Mouse (Mus musculus) right cerebral cortex, postnatal 4 days (tissue): ENCODE measurements around the gene Zfp687.
A peak's percentile ranks its signal among the peaks of the same experiment; 100 is the strongest.

Experiments
- DNase-seq: peaks from one replicate; pipeline ENCODE4 v3.0.0-alpha.2; 2022

Gene Zfp687

DNA sequence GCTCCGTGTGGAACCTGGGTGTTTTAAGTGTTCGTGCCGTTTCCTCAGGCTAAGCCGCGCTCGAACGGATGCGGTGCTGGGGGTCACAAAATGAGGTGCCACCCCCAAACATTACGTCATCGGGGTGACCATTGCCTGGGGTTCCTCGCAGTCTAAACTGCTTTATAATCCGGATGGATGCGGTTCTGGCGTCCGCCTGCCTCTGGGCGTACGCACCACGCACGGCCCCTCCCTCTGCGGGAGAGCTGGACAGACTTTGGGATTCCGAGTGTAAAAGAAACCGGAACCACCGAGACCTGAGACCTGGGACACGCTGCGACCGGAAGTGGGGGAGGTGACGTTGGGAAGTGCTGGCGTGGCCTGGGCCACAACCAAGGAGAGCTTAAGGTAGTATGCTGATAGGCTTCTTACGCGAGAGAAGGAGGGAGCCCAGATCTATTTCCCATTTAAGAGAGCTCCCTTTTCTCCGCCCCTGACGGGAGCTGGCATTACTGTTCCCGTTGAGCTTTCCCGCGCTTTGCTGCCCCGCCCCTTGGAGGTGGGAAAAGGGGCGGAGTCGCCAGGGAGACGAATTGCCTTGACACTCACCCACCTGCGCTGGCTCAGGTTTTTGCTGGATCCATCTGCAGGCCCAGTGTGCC lies 763 bp upstream of the Zfp687 start:
- DNase-seq: peak; percentile 79

GRCm38 (mm10) chr3:95014428-95015151 lies 658 bp downstream of the Zfp687 start:
- no peak for DNase-seq

DNA sequence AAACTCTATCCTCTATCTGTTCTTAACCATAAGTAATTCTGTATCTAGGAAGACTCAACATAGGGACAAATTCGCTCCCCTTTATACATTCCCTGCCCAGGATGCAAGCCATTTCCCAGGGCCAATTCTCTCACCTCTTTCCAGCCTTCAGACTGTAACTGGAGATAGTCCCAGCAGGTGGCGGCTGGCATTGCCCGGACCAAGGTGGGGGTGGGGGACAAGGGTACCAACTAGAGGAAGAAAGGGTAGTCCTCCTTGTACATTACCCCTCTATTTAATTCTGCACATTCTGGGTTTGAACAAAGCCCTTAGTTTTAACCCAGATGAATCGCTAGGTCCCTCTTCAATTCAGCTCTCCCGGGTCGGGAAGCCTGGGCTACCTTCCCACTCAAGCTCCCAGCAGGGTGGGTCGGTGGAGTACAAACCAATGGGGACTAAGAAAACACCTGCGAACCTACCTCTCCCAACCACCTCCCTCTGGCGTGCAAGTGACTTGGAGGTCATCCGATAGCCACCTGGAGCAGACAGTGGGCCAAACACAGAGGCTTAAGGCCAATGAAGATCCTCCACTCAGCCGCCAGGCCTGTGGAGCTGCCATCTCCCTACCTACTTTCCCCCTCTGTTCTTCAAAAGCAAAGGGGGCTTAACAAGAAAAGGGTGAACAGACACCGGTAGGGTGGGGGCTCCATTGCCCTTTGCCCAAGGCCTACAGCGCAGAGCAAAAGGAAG lies 1.4 kb downstream of the Zfp687 start:
- DNase-seq: no peak

DNA sequence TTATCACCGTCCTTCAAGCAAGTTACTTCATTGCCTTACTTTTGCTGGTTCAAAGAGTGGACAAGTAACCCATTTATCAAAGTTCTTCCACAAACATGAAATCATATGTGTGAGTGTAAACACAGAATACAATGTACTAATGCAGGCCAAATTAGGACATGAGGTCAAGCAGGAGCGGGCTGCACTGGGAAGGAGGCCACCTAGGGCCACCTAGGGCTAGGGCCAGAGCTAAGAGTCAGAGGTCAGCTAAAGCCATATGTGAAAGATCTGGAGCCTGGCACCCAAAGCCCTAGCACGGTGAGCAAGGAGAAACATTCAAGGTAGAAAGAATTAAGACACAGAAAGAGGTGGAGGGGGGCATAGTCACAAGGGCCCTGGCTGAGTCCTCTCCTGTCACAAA lies 2.3 kb downstream of the Zfp687 start:
- DNase-seq: no peak

DNA sequence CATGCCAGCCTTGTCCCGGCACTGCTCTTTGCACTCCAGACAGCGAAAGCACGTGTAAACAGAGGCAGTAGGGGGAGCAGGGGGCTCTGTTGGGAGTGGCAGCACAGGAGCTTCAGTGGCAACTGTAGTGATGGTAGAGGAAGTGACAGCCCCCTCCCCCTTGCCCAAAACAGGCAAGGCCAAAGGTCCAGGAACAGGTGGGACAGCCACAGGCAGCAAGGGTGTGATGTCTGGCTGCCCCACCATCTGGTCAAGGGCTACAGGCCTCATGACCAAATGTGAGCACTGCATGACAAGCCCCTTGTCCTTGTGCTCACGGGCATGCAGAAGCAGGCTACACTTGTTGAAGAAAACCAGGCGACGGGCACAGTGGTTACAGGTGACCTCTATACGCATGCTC lies 4.9 kb downstream of the Zfp687 start:
- DNase-seq: no peak

DNA sequence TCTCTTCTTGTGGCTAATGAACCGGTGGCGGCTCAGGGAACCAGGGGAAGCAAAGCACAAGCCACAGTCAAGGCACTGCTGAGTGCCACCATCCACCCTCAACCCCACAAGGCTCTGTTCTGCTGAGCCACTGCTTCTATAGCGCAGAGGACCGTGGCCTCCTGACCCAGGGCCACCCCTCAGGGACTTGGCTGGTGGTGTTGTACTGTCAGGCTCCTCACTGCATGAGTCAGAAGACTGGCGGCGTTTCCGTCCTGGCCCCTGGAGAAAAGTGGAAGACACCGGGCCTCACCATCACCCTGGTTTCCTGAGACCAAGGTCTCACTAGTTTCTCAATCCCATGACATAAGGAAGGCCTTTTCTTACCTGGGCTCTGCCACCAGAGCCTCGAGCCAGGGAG lies 7.5 kb downstream of the Zfp687 start:
- DNase-seq: no peak

DNA sequence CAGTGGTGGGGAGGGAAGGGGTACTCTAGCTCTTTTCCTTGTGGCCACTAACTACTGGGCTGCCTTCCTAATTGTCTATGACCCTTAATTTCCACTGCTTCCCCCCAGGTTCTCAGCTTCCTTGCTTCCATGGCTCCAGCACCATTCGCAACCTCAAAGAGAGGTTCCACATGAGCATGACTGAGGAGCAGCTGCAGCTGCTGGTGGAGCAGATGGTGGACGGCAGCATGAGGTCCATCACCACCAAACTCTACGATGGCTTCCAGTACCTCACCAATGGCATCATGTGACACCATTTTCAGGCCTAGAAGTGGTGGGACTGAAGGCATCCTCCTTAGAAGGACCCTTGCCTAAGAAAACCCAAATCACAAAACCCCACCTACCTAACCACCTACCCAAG lies 9.6 kb downstream of the Zfp687 start:
- DNase-seq: no peak

- DNase-seq: no peak
These were observed 12.0 kb downstream of the Zfp687 start for GRCm38 (mm10) chr3:95003273-95003672.

DNA sequence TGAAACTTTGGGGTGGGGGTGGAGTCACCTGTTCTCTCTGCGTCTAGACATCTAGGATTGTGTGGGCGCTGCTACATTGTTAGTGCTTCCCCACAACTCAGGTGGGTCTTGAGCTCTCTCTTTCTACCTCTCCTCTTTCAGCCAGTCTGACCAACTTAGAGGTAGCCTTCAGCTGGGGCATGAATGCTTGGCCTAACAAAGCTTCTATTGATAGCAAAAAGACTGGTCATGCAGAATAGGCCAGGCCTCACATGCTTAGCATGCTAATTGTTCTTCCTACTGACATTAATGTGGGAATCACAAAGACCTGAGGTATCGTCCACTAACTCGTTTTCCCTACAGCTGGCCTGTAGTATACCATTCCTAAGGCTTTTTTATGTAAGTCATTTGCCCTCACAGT lies 12.7 kb downstream of the Zfp687 start:
- DNase-seq: no peak

DNA sequence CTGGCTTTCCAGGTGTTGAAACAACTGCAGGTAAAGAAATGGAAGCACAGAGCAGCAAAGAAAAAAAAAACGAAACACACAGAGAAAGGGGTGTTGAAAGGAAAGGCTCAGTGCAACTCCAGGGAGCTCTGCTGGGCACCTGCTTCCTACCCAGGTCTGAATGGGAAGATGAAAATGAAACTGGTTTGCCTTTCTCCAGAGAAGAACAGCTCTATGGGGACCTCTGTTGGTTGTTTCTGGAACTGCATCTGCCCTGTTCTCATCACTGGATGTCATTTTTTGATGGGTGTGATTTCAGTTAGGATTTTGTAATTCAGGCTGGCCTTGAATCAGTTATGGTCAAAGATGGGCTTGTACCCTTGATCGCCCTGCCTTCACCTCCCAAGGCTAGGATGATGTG lies 18.3 kb downstream of the Zfp687 start:
- DNase-seq: peak; percentile 93

GRCm38 (mm10) chr3:94989159-94989761 lies 26.0 kb downstream of the Zfp687 start:
- DNase-seq: no peak

DNA sequence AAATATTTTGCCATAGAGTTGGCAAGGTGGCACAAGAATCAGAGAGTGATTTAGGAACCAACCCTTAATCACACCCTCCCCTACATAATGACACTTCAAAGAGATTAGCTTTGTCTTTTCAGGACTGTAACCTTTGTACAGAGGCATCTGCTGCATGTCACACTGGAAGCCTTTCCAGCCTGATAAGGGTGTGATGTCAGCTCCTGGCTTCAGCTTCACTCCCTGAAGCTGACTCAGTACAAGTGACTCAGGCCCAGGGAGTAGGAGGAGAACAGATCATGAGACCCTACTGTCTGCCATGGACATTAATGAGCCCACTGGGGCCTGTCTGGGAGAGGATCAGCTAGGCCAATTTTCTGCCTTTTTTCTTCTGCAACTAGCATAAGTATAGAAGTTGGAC lies 27.7 kb downstream of the Zfp687 start:
- DNase-seq: no peak

DNA sequence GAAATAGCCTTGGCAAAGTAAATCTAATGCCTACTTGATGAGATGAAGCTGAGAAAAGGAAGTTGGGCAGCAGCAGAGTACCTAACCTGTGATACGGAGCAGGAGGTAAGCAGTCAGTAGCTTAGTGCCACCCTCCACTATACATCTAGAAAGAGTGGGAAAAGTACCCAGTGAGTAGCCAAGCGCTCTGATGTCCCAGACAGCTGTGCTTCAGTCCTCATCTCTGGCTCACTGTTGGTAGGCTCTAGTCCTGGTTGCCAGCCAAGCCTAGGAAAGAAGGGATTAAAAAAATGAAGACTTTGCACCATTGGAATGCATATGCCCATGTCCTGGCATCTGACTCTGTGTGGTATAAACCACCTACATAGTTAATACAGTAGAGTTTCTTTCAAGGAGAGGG lies 29.7 kb downstream of the Zfp687 start:
- no peak for DNase-seq

DNA sequence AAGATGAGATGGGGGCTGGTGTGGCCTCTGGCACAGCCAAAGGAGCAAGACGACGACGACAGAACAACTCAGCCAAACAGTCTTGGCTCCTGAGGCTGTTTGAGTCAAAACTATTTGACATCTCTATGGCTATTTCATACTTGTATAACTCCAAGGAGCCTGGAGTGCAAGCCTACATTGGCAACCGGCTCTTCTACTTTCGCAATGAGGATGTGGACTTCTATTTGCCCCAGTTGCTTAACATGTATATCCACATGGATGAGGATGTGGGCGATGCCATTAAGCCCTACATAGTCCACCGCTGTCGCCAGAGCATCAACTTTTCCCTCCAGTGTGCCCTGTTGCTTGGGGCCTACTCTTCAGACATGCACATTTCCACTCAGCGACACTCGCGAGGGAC lies 30.9 kb downstream of the Zfp687 start:
- no peak for DNase-seq

DNA sequence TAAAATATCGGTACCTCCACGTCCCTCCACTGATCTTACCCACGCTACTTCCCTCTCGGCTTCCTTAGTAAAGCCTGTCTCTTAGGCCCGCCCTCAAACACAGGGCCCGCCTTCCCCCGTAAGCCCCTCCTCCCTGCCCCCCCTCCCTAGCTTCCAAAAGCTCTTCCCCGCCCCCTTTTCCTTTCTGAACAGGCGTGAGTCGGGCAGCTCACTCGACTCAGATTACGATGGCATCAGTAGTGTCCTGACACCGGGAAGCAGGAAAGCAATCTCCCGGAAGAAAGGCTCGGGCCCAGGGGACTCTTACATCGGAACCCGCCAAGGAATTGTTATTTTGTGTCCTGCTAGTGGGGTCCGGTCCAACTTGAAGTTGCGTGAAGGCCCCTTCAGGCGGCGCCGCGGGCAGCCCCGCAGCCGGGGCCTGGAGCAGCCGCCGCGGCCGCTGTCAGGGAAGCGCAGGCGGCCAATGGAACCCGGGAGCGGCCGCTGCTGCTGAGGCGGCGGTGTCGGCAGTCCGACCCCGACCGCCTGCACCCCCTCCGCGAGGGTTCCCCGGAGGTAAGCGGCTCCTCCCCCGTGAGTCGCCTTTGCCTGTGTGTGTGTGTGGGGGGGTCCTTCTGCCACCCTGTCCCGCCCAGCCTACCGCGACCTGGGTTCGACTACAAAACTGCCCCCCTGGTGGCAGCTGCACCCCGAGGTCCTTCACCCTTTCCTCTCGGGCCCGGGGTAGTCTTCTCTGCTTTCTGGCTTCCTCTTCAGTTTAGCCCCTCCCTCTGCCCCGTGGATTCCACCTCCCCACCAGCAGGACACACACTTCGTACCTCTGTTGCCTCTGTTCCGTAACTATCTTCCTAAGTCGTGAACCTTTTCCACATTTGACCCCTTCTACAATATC lies 40.5 kb downstream of the Zfp687 start, which contains the start of gene Pi4kb:
Gene Pi4kb, plus strand, starts transcription at position 204 of the 895 bp plus-strand sequence.
- peak; percentile 72 for DNase-seq

DNA sequence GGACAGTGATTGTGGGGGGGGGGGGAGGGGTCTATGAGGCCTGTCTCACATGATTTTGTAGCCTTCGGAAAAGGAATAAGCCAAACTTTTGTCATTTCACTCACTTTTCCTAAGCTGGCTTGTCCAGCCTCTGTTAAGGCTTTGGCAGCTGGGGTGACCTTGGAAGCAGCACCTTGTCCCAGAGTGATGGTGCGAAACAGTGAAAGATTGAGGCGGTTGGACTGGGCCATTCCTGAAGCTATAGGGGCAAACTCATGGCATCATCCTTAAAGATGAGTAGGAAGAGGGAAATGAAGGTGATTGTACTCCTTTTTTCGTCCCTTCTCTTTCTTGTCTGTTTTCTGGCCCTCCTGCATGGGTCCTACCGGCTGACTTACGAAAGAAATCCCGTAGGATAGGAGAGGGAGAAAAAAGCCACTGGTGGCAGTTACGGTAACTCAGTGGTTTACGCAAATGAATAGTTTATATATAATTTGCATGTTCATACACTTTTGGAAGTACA lies 41.2 kb downstream of the Zfp687 start:
- no peak for DNase-seq

GRCm38 (mm10) chr3:94973620-94974019 lies 41.6 kb downstream of the Zfp687 start:
- DNase-seq: no peak

DNA sequence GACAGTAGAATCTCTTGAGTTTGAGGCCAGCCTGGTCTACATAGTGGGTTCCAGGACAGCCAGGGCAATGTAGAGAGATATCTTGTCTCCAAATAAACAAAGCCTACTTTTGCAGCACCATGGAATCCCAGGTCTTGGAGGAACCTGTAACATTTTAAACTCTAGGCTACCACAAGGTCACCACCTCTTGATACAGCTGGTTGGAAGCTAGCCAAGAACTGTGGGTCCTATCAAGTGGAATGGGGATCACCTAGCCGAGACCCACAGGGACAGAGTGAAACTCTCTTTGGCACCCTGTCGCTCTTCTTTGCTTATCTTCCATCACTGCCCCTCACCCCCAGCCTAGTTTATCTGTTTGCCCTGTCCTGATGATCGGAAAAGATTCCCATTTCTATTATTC lies 42.7 kb downstream of the Zfp687 start:
- no peak for DNase-seq

GRCm38 (mm10) chr3:94965878-94966277 lies 49.4 kb downstream of the Zfp687 start:
- DNase-seq: no peak

DNA sequence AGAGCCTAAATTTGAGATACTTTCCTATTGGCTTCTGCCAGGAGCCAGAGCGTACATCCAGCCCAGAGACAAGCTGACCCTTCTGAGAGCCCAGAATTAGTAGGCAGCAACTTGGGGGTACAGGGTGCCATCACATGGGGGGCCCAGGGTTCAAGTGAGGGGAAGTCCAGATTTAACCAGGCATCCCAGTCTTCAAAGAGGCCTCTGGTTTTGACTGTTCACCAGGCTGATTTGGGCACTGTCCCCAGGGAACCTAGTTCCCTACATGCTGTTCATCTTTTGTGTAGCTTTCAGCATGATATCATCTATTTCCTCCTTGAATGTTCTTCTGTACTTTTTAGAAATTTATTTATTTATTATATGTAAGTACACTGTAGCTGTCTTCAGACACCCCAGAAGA lies 50.3 kb downstream of the Zfp687 start:
- DNase-seq: no peak

DNA sequence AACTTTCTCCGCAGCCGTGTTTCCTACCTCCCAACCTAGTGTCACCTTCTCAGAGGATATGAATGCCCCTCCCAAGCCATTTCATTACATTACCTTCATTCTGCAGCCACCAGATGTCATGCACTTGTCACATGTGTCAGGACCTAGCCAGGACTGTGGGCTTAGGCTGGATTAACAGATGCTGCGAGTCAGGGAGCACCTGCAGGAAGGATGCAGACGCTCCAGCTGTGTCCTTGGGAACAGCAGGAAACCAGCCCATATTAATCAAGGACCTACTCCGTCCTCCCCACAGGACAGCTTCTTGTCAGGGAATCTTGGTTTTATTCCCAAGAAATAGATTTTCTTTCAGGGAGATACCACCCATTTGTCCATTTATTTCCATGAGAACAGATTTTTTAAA lies 54.9 kb downstream of the Zfp687 start:
- no peak for DNase-seq

GRCm38 (mm10) chr3:94959871-94960270 lies 55.4 kb downstream of the Zfp687 start:
- DNase-seq: no peak
